Mouse (Mus musculus): ENCODE measurements around the gene Phb2. TPM values are rescaled to one million over a fixed set of nuclear protein-coding genes. Genes with fewer than 3 reads are reported as not detected.
A peak's percentile ranks its signal among the peaks of the same experiment; 100 is the strongest.

The Phb2 gene
- polyA plus RNA-seq, 1 experiment from 2014 or later, result 242 TPM

DNA sequence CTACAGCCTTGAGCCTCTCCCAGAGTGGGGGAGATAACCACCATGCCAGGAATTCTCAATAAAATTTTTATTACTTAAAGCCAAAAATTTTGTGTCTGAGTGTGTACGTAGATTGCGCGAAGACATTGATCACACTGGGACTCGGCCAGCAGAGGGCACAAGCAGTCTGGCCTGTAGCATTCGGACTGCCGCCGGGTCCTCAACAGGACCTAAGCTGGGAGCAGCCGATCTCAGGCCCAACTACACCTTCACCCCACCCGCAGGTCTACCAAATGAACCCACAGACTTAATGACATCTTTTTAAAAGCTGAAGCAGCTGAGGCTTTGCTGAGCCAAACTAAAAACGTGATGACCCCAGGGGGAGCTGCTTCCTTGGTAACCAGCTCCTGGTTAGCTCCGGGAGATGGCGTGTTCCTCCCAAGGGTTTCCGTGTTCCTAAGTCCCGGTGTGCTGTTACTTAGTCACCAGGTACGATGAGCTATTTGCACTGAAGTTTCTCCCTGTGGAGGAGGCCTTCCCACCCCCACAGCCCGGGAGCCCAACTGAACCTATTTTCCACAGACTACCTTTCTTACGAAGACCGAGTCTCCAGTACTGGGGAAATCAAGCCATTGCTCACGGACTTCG, 4.8 kb downstream of the Phb2 start:
- Histone ChIP-seq H3K9ac (replicated peaks; ENCODE audit: low read depth, low read length) (no peak overlapping the region), H3K4me3 (ENCODE audit: low read depth, low read length) (peak overlapping the region; percentile 3; the same call in 1 of the 2 replicates), H3K36me3 (ENCODE audit: control insufficient read depth, insufficient read depth, low read length) (peaks cover 26% of the 10 kb centered on the region), H3K27ac (ENCODE audit: low read depth, low read length) (no peak overlapping the region), H3K27me3 (ENCODE audit: control insufficient read depth, insufficient read depth, low read length) (no peaks in the 10 kb centered on the region), H3K4me1 (ENCODE audit: control insufficient read depth, insufficient read depth, low read length) (peaks cover 7% of the 10 kb centered on the region), H3K4me2 (ENCODE audit: low read depth, low read length) (no peak overlapping the region), H3K9me3 (ENCODE audit: control insufficient read depth, low read length) (no peaks in the 10 kb centered on the region)
- WGBS, result 68% methylated on average over 20 of the region's 20 CpGs
- ATAC-seq (ENCODE audit: low read depth), result no peak

DNA sequence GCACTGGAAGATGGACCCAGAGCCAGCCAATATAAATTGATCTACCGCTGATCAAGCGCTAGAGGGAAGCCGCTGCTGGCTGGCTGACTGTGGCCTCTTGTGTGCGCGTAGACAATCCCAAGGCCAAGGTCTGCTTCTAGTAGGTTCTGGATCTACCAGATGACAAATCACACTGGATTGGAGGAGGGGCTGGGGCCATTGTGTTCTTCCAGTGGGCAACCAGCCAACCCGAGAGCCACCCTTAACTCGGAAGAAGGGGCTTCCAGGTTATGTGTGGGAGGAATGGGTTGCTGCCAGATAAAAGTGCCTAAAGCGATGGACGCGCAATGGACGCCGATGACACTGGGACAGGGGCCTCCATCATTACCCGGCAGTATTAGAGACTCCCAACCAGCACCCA, 5.8 kb downstream of the Phb2 start:
- 87% methylated on average over 13 of the region's 13 CpGs for WGBS
- H3K4me1 ChIP-seq (ENCODE audit: control insufficient read depth, insufficient read depth, low read length), result peaks cover 5% of the 10 kb centered on the region

DNA sequence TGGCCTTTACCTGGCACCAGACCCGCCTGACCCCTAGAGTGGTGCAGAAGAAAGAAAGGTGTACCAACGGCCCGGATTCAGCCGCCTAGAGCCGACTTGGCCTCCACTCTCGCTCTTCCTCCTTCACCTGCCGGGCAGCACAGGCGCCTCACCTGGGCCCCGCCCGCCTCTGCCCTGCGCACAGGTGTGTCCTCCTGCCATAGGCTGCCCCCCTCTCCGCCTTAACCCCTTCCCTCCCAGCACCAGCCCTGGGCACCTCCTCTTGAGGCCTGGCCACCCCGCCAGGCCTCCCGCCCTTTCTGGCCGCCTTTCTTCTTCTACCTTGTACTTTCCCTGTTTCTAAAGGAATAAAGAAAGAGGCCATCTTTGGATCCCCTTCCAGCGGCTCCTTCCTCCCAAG, 6.6 kb downstream of the Phb2 start:
- H3K4me2 ChIP-seq (ENCODE audit: low read depth, low read length), result no peak overlapping the region
- no peaks in the 10 kb centered on the region; the same call in 1 of the 2 replicates for H3K4me1 ChIP-seq (ENCODE audit: control insufficient read depth, insufficient read depth, low read length)
- no peaks in the 10 kb centered on the region for H3K27me3 ChIP-seq (ENCODE audit: control insufficient read depth, insufficient read depth, low read length)
- no peak for ATAC-seq (ENCODE audit: low read depth)
- H3K9me3 ChIP-seq (ENCODE audit: control insufficient read depth, low read length), result no peaks in the 10 kb centered on the region
- 71% methylated on average over 16 of the region's 16 CpGs for WGBS
- H3K4me3 ChIP-seq (ENCODE audit: low read depth, low read length), result no peak overlapping the region
- no peak overlapping the region for H3K27ac ChIP-seq (ENCODE audit: low read depth, low read length)
- H3K36me3 ChIP-seq (ENCODE audit: control insufficient read depth, insufficient read depth, low read length), result peaks cover 25% of the 10 kb centered on the region
- H3K9ac ChIP-seq (replicated peaks; ENCODE audit: low read depth, low read length), result no peak overlapping the region

More for the DNA sequence above, 5.8 kb downstream of the Phb2 start:
- Histone ChIP-seq H3K27me3 (ENCODE audit: control insufficient read depth, insufficient read depth, low read length) (no peaks in the 10 kb centered on the region), H3K27ac (ENCODE audit: low read depth, low read length) (no peak overlapping the region), H3K4me3 (ENCODE audit: low read depth, low read length) (no peak overlapping the region), H3K4me2 (ENCODE audit: low read depth, low read length) (no peak overlapping the region), H3K36me3 (ENCODE audit: control insufficient read depth, insufficient read depth, low read length) (peaks cover 26% of the 10 kb centered on the region), H3K9me3 (ENCODE audit: control insufficient read depth, low read length) (no peaks in the 10 kb centered on the region), H3K9ac (replicated peaks; ENCODE audit: low read depth, low read length) (no peak overlapping the region)
- no peak for ATAC-seq (ENCODE audit: low read depth)

DNA sequence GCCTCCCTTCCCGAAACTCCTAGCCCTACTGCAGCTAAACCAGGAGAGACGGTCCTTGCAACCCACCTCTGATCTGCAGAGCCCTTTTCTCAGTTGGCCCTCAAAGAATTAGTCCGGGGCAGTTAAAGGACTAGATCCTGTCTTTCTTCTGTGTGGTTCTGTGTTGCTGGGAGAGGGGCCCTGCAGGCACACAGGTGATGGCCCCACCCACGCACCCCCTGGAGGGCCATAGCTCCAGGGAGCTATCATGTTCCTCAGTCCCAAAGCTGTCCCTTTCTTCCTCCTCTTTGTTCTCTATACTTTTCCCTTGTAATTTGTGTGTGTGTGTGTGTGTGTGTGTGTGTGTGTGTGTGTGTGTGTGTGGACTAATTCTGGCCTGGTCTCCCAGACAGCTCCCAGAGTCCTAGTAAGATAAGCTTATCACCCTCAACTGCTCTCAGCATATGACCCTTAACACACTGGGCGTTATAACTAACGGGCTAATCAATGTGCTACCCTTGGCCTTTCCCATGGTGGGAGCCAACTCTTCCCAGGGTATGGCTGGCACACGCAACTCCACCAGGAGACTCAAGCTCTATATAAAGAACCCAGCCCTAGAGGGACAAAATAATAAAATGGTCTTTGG, 7.3 kb downstream of the Phb2 start:
- Histone ChIP-seq H3K4me2 (ENCODE audit: low read depth, low read length) (no peak overlapping the region), H3K9me3 (ENCODE audit: control insufficient read depth, low read length) (no peaks in the 10 kb centered on the region), H3K27me3 (ENCODE audit: control insufficient read depth, insufficient read depth, low read length) (no peaks in the 10 kb centered on the region), H3K4me3 (ENCODE audit: low read depth, low read length) (no peak overlapping the region), H3K36me3 (ENCODE audit: control insufficient read depth, insufficient read depth, low read length) (peaks cover 19% of the 10 kb centered on the region), H3K4me1 (ENCODE audit: control insufficient read depth, insufficient read depth, low read length) (no peaks in the 10 kb centered on the region), H3K27ac (ENCODE audit: low read depth, low read length) (no peak overlapping the region), H3K9ac (replicated peaks; ENCODE audit: low read depth, low read length) (no peak overlapping the region)
- ATAC-seq (ENCODE audit: low read depth), result no peak
- WGBS, result 72% methylated on average over 7 of the region's 7 CpGs

DNA sequence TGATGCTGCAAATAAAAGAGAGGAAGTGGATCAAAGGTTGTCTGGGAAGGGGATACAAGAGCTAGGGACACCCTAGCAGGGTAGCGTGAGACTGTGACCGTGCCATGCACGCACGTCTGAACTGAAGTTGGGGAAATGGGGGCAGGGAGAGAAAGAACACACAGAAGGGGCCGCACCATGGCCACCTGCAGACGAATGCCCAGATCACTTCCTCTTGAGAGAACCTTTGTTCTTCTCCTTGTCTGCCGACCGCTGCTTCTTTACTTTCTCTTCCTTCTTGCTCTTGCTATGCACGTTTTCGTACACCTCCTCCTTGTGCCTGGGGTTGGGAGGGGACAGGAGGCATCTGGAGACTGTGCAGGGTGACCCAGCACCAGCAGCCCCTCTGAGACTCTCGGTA, 8.8 kb downstream of the Phb2 start:
- peaks cover 11% of the 10 kb centered on the region for H3K36me3 ChIP-seq (ENCODE audit: control insufficient read depth, insufficient read depth, low read length)
- no peak for ATAC-seq (ENCODE audit: low read depth)
- H3K4me3 ChIP-seq (ENCODE audit: low read depth, low read length), result no peak overlapping the region
- no peak overlapping the region for H3K27ac ChIP-seq (ENCODE audit: low read depth, low read length)
- no peaks in the 10 kb centered on the region for H3K27me3 ChIP-seq (ENCODE audit: control insufficient read depth, insufficient read depth, low read length)
- WGBS, result 63% methylated on average over 11 of the region's 11 CpGs
- H3K4me2 ChIP-seq (ENCODE audit: low read depth, low read length), result no peak overlapping the region
- H3K9ac ChIP-seq (replicated peaks; ENCODE audit: low read depth, low read length), result no peak overlapping the region
- H3K4me1 ChIP-seq (ENCODE audit: control insufficient read depth, insufficient read depth, low read length), result no peaks in the 10 kb centered on the region
- no peaks in the 10 kb centered on the region for H3K9me3 ChIP-seq (ENCODE audit: control insufficient read depth, low read length)

DNA sequence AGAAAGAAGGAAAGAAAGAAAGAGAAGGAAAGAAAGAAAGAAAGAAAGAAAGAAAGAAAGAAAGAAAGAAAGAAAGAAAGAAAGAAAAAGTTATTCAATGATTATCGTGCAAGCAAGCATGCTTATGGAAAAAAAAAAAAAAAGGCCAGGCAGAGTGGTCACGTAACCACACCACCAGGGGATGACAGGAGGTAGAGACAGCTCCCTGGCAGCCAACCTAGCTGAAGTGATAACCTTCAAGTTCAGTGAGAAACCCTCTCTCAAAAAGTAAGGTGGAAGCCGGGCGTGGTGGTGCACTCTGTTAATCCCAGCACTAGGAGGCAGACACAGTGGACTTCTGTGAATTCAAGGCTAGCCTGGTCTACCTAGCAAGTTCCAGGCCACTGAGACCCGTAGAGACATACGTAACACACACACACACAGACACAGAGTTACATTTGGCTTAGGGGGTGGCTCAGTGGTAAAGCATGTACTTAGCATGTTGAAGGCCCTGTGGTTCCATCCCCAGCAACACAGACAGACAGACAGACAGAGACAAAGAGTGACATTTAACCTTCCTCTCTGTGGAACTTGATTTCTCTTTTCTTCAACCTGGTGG, 10.8 kb downstream of the Phb2 start:
- Histone ChIP-seq H3K27ac (ENCODE audit: low read depth, low read length) (no peak overlapping the region), H3K4me3 (ENCODE audit: low read depth, low read length) (no peak overlapping the region), H3K4me1 (ENCODE audit: control insufficient read depth, insufficient read depth, low read length) (no peaks in the 10 kb centered on the region), H3K36me3 (ENCODE audit: control insufficient read depth, insufficient read depth, low read length) (no peaks in the 10 kb centered on the region), H3K9ac (replicated peaks; ENCODE audit: low read depth, low read length) (no peak overlapping the region), H3K9me3 (ENCODE audit: control insufficient read depth, low read length) (no peaks in the 10 kb centered on the region), H3K4me2 (ENCODE audit: low read depth, low read length) (no peak overlapping the region), H3K27me3 (ENCODE audit: control insufficient read depth, insufficient read depth, low read length) (no peaks in the 10 kb centered on the region)
- ATAC-seq (ENCODE audit: low read depth), result no peak
- WGBS, result 82% methylated on average over 6 of the region's 6 CpGs

DNA sequence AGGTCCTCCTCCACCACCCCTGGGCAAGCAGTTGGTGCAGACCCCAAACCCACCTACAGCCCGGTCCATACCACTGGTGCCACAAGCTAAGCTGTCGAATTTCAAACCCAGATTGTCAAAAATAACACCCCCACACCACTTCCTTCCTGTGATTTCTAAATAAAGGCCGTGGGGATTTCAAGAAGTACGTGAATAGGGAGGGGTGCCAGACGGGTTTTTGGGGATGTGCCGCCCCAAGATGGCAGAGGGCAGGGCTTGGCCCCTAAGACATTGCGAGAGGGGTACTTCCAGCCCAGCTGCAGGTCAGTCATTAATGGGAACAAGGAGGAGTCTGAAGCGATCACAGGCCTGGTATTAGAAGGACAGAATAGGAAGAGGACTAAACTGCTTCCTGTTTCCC, 11.4 kb downstream of the Phb2 start:
- Histone ChIP-seq H3K9ac (replicated peaks; ENCODE audit: low read depth, low read length) (no peak overlapping the region), H3K27me3 (ENCODE audit: control insufficient read depth, insufficient read depth, low read length) (no peaks in the 10 kb centered on the region), H3K9me3 (ENCODE audit: control insufficient read depth, low read length) (no peaks in the 10 kb centered on the region), H3K4me1 (ENCODE audit: control insufficient read depth, insufficient read depth, low read length) (no peaks in the 10 kb centered on the region), H3K36me3 (ENCODE audit: control insufficient read depth, insufficient read depth, low read length) (no peaks in the 10 kb centered on the region), H3K27ac (ENCODE audit: low read depth, low read length) (no peak overlapping the region), H3K4me2 (ENCODE audit: low read depth, low read length) (no peak overlapping the region), H3K4me3 (ENCODE audit: low read depth, low read length) (no peak overlapping the region)
- ATAC-seq (ENCODE audit: low read depth), result no peak
- 79% methylated on average over 8 of the region's 8 CpGs for WGBS

DNA sequence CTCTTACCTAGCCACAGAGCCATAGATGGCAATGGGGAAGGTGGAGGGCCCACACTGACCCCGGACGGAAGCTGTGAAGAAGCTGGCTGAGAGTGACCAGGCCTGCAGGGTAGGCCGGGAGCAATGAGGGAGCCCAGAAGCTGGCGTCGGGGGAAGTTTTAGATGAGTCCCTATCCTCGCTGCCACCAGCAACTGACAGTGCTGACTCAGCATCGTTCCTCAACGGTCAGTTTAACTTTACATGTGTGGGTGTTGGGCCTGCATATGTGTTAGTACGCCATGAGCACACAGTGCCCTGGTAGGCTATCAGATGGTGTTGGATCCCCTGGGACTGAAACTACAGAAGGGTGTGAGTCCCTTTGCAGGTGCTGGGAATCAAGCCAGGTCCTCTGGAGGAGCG, 12.3 kb downstream of the Phb2 start:
- ATAC-seq (ENCODE audit: low read depth), result no peak
- no peaks in the 10 kb centered on the region for H3K27me3 ChIP-seq (ENCODE audit: control insufficient read depth, insufficient read depth, low read length)

DNA sequence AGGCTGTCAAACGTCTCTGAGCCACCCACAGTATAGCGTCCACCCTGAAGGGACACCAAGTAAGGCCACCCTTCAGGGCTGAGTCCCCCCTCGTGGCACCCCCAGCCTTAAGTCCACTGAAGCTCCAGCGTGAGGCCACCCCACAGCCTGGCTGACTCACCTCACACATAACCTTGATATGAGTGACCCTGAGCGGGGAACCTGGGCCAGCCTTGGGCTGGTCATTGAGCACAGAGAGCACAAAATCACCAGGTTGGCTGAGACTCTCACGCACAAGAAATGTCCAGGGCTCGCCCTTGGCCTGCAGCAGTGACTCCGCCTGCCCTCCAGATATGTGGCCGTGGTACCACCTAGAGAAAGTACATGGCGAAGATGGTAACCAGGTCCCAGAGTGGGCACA, 16.5 kb downstream of the Phb2 start:
- WGBS, result 91% methylated on average over 10 of the region's 10 CpGs
- Histone ChIP-seq H3K4me2 (ENCODE audit: low read depth, low read length) (no peak overlapping the region), H3K27ac (ENCODE audit: low read depth, low read length) (no peak overlapping the region), H3K4me1 (ENCODE audit: control insufficient read depth, insufficient read depth, low read length) (no peaks in the 10 kb centered on the region), H3K36me3 (ENCODE audit: control insufficient read depth, insufficient read depth, low read length) (no peaks in the 10 kb centered on the region), H3K9me3 (ENCODE audit: control insufficient read depth, low read length) (no peaks in the 10 kb centered on the region), H3K9ac (replicated peaks; ENCODE audit: low read depth, low read length) (no peak overlapping the region), H3K4me3 (ENCODE audit: low read depth, low read length) (no peak overlapping the region), H3K27me3 (ENCODE audit: control insufficient read depth, insufficient read depth, low read length) (no peaks in the 10 kb centered on the region)
- ATAC-seq (ENCODE audit: low read depth), result no peak

More for the DNA sequence above, 12.3 kb downstream of the Phb2 start:
- H3K4me3 ChIP-seq (ENCODE audit: low read depth, low read length), result no peak overlapping the region
- WGBS, result 93% methylated on average over 10 of the region's 10 CpGs
- no peak overlapping the region for H3K9ac ChIP-seq (replicated peaks; ENCODE audit: low read depth, low read length)
- H3K36me3 ChIP-seq (ENCODE audit: control insufficient read depth, insufficient read depth, low read length), result no peaks in the 10 kb centered on the region
- no peak overlapping the region for H3K4me2 ChIP-seq (ENCODE audit: low read depth, low read length)
- H3K4me1 ChIP-seq (ENCODE audit: control insufficient read depth, insufficient read depth, low read length), result no peaks in the 10 kb centered on the region
- H3K27ac ChIP-seq (ENCODE audit: low read depth, low read length), result no peak overlapping the region
- no peaks in the 10 kb centered on the region for H3K9me3 ChIP-seq (ENCODE audit: control insufficient read depth, low read length)
